Mouse (Mus musculus) adrenal gland, postnatal 14 days (tissue): ENCODE data around the gene Gm45713. TPM values are rescaled to one million over a fixed set of nuclear protein-coding genes. Genes with fewer than 3 reads are reported as not detected.
"Not testable (repeated sequence)": the region's sequence is repeated elsewhere in the genome, so short reads cannot be mapped to it uniquely, and the experiment has no call there.

Experiments used
- DNase-seq: peaks from one replicate; pipeline ENCODE4 v3.0.0; 2021; ENCODE audit warnings: mixed read lengths
- total RNA-seq: library from RNA; stranded (reverse); gene quantifications from 2 replicates; pipeline ENCODE4 v1.2.3, GENCODE M21; 2021

Gene Gm45713
- total RNA-seq, 1 experiment from 2014 or later: not detected

- not testable (repeated sequence) for DNase-seq
These were observed 40.1 kb downstream of the Gm45713 start for GRCm38 (mm10) chr7:45095965-45096364.

GRCm38 (mm10) chr7:45095367-45095766 lies 40.7 kb downstream of the Gm45713 start:
- DNase-seq: peak; percentile 4

GRCm38 (mm10) chr7:45094121-45094520 lies 41.9 kb downstream of the Gm45713 start:
- DNase-seq: peak; percentile 2

GRCm38 (mm10) chr7:45093516-45093905 lies 42.5 kb downstream of the Gm45713 start:
- DNase-seq: peak; percentile 28

- peak; percentile 5 for DNase-seq
These were observed 43.1 kb downstream of the Gm45713 start for GRCm38 (mm10) chr7:45092828-45093515.

- DNase-seq: peak; percentile 91
These were observed 44.0 kb downstream of the Gm45713 start, which contains the start of gene Rcn3 for GRCm38 (mm10) chr7:45092048-45092447. Gene Rcn3 (minus strand): TSS chr7:45092221.

GRCm38 (mm10) chr7:45091001-45091990 lies 44.7 kb downstream of the Gm45713 start:
- DNase-seq: peak; percentile 26

- peak; percentile 36 for DNase-seq
These were observed 45.6 kb downstream of the Gm45713 start for GRCm38 (mm10) chr7:45090251-45090977.

GRCm38 (mm10) chr7:45088597-45088996 lies 47.4 kb downstream of the Gm45713 start:
- DNase-seq: peak; percentile 1

GRCm38 (mm10) chr7:45086084-45086483 lies 49.9 kb downstream of the Gm45713 start:
- peak; percentile 2 for DNase-seq

GRCm38 (mm10) chr7:45083300-45083890 lies 52.6 kb downstream of the Gm45713 start:
- no peak for DNase-seq

GRCm38 (mm10) chr7:45082401-45083299 lies 53.4 kb downstream of the Gm45713 start:
- DNase-seq: peak; percentile 53

- no peak for DNase-seq
These were observed 55.0 kb downstream of the Gm45713 start for GRCm38 (mm10) chr7:45081016-45081415.

- DNase-seq: peak; percentile 92
These were observed 56.2 kb downstream of the Gm45713 start for GRCm38 (mm10) chr7:45079856-45080255.

- DNase-seq: peak; percentile 89
These were observed 57.5 kb downstream of the Gm45713 start for GRCm38 (mm10) chr7:45078513-45078912.

- no peak for DNase-seq
These were observed 58.2 kb downstream of the Gm45713 start for GRCm38 (mm10) chr7:45077829-45078228.

GRCm38 (mm10) chr7:45077322-45077721 lies 58.7 kb downstream of the Gm45713 start:
- no peak for DNase-seq

- no peak for DNase-seq
These were observed 59.5 kb downstream of the Gm45713 start for GRCm38 (mm10) chr7:45076501-45076900.
